Mouse (Mus musculus): Measurements from ENCODE around the gene Itpr1.

The Itpr1 gene

DNA sequence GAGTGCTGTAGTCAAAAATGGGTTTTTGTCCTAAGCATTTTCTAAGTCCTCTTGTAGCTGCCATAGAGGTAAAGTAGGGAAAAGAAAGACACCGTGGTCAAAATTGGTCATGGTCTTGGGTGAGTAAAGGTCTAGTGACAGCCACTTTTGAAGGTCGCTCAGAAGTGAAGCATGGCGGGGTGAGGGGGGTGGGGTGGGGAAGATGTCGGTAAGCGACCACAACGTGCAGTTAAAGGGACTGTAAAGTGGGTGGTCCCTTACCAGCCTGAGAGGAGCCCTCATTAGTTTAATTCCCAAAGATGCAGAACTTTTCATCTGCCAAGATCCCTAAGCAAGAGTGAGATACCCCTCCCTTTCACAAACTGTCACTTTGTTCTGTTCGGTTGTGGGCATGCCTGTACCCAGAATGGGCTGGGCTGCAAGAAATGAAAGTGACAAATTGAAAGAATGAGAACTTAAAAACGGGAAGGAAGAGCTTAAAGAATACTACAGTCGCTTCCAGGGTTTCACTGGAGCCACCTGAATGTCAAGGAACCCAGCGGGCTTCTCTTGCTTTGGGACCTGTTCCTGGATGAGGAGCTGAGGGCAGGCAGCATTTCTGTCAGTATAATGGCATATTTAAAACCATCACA, 1.5 kb downstream of the Itpr1 start:
- peak; percentile 89 for DNase-seq

DNA sequence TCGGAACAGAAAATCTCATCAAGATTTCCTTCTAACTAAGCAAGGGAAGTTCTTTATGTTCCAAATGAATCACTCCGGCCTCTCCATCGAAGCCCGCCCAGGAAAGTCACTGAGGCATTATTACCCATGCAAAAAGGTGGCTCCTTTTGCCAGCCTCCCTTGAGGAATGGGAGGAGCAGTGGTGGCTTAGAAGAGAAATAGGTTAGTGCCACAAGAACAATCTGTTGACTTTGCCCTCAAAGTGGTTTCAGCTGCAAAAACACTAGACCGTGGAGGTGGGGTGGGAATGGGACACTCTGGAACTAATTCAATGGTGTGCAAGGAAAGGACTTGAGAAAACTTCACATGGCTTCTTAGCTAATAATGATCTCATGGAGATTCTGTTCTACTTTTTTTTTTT, 3.2 kb downstream of the Itpr1 start:
- peak; percentile 82 for DNase-seq

DNA sequence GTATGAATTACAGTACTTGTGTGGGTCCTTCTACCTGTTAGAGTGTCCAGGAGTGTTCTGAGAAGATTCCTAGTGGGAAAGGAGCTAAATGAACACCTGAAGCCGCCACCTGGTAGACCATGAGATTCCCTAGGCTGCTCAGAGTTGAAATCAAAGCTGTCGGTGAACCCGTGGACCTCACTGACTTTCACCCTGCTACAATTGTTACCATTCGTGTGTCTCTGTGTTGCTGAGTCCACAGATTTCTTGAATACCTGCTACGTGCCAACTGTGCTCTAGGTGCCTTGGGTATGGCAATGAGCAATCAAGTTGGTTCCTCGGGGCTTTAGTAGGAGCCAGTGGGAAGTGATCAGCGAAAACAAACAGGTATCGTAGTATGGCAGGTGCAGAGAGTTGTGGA, 3.9 kb downstream of the Itpr1 start:
- DNase-seq, result peak; percentile 82

DNA sequence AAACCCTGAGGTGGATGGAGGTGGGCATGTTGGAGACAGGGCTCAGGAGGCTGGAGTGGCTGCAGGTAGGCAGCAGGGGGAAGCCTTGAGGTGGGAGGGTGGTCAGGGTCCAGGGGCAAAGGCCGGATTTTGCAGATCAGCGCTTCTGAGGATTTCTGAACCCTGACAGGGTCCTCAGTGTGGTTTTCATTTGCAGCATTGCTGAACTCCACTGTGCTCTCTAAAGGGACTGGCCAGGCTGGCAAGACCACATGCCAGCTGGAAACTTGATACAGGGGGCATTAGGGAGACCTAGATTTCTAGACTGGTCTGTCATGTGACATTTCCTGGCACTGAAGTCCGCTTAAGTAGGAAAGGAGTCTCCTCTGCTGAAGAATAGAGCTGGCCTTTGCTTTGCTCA, 5.1 kb downstream of the Itpr1 start:
- DNase-seq, result peak; percentile 93

DNA sequence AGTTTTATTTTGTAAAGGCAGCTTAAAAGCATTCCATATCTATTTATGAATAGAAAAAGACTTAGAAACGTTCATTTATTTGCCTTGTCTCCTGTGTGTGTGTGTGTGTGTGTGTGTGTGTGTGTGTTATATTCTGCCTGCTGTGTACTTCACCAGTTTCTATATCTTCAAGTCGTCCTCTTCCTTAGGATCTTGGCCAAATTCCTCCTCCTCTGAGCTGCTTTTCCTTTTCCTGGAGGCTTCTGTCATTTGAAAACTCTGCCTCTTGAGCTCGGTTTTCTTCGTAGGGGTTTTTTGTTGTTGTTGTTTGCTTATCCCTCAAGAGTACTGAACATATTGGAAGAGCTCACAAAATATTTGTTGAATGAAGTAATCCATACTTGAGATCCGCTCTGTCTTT, 9.5 kb downstream of the Itpr1 start:
- DNase-seq, result peak; percentile 55

DNA sequence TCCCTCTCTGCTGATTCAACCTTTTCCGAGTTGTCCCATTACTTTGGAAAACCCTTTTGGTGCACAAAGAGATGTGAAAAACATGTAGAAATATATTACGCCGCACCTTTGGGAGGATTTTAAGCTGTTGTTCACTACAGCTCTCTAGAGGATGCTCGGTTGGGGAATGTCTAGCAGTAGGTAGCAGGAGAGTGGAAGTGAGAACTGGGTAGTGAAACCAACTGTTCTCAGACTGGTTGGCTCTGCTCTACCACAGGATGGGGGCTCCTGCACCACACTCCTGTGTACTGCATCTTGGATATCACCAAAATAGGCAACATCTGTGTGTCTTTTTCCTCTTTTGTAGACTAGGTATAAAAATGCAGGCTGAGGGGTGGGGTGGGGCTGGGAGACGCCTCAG, 10.0 kb downstream of the Itpr1 start:
- peak; percentile 59 for DNase-seq

DNA sequence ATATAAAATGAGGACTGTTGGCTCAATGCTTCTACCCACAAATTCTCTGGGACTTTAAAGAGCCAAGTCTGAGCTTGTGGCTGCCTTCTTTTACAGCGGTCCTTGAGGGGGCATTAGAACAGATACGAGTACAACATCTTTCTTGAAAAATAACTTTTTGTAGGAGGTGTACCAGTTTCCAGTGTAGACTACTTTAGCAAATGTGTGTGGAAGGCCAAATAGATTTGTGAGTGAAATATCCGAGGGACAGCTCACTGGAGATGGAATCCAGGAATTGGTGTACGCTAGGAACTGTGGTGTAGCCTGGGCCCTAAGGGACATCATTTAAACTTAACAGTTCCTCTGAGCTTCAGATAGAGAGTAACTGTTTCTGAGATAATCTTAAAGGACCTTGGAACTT, 11.5 kb downstream of the Itpr1 start:
- DNase-seq, result peak; percentile 72

DNA sequence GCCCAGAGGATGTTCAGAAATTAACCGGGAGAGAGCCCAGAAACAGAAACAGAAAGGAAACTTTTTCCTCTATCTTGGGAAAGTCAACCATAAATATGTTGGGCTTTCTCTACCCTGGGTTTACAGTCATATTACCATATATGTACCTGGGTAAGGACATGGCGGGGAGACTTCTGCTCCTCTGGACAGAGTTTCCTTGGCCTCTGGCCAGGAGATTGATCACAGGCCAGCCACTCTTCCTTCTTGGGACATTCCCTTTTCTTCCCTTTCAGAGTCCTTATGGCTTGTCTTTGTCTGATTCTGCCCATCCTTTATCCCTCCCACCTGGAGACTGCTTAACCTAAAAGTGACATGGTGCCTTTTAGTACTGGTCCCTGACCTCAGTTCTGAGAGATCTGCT, 12.1 kb downstream of the Itpr1 start:
- DNase-seq, result peak; percentile 87

DNA sequence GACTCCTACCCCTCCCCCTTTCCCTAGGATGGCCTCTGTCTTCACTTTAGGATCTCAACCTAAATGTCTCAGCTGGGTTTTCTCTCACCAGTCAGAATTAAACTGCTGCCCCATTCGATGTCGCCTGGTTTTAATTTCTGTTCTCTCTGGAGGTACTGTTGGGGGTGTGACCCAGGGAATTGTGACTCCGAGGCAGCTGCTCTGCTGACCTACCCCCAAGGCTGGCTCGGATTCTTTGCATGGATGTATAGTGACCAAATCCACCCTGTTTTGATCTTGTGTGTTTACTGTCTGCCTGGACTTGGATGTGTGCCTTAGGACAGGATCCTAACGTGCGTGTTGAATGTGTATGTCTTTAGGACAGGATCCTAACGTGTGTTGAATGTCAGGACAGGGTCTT, 13.3 kb downstream of the Itpr1 start:
- peak; percentile 83 for DNase-seq

DNA sequence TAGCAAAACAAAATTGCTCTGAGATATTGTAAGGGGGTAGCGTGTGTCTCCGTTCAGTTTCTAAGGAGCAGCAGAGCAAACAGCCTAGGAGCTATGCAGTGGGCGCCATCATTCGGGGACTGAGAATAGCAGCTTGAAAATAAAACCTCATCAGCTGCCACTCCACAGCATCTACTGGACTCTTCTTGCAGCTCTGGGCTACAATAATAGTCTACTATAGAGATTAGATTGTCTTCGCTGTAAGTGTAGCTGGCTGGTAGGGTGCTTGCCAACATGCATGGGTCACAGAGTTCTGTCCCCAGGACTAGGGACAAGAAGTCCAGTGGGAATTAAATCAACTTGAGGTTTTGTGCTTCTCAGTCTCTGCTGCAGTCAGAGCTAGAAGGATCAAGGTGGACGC, 14.6 kb downstream of the Itpr1 start:
- DNase-seq, result peak; percentile 95

DNA sequence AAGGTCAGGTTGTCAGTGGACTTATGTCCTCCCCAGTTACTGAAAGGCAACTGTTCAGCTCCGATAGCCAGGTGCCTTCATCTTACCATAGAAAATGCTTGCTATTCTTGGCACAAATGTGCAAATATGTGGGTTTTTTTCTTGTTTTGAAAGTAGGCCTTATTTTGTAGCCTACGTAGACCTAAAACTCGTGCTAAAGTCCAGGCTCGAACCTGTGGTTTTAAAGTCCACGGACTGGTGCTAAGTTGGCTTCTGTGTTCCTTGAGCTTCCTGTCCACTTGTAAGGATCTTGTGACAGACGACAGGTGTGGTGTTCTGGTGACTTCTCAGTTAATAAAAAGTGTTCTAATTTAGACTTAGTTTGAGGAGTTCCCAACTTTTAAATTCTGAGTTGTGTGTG, 15.2 kb downstream of the Itpr1 start:
- peak; percentile 25 for DNase-seq

DNA sequence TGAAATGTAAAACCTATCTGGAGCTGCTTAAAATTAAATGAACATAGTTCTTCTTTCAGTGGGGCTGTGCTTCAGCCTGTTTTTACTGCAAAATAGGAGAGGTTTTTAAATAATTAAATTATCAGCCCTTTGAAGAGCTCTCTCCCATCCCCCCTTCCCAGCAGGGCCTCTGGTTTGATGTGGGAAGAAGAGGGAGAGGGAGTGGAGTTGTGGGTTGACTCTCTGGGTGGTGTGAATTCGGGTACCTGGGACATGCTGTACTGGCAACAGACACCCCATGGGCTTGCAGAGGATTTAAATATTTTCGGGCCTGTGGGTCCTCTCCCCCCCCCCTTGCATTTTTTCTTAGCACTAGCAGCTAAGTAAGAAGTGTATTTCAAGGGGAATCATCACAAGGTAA, 15.7 kb downstream of the Itpr1 start:
- peak; percentile 79 for DNase-seq

DNA sequence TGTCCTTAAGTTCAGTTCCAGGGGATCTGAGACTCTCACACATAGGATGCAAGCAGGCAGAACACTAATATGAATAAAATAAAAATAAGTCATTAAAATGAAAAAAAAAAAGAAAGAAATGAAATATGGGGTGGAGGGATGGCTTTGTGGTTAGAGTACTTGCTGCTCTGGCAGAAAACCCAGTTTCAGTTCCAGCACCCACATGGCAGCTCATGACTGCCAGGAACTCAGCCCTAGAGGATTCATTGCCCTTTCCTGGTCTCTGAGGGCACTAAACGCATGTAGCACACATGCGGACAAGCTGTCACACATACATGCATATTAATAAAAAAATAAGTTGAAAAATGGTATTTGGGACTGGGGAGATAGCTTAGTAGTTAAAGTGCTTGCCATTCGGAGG, 17.7 kb downstream of the Itpr1 start:
- DNase-seq, result no peak

DNA sequence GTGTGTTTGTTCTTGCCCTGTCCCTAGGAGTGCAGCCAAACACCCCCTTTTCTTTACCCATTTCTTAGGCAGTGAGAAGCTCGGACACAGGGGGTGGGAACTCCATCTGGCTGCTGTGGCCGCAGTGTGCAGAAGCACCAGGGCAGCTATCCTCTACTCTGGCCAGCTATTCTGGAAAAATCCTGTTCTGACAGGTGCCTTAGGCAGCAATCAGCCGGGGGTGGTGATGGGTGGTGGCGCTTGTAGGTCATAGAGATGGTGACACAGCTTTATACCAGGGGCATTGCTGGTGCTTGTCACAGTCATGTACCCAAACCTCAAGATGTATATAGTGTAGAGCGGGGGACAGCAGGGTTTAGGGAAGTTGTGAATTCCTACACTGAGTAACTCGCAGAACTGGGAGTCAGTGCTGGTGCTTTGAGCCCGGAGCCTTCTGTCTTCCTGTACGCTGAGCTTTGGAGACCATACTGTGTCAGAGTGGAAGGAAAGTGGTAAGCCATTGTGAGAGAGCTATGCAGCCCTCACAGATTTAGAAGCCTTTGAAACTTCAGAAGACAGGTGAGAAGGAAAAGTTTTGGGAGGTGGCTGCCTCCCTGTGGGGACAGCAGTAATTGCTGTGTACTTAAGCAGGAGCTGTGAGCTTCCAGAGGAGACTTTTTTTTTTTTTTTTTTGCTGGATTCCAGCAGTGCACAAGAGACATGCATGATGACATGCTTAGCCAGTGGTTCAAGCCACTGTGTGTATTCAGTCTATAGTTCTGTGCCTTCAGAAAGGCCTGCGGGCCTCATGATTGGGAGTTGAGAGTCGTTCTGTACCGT, 19.2 kb downstream of the Itpr1 start:
- no peak for DNase-seq

DNA sequence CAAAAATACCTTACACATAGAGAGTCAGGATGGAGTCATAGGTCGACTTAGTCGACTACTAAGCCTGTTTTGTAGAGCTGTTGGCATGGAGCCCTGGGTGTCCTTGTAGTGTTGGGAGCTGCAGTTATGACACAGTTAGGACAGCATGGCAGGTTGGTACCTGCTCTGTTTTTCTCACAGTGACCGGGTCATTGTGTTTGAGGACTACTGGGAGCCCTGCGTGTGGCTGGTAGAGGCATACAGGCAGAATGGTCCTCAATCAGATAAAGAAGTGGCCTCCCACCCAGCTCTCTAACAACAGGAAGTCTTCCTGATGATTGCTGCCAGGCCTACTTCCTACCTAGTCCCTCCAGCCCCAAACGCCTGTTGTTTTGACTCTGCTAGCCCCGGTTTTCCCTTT, 20.2 kb downstream of the Itpr1 start:
- peak; percentile 97 for DNase-seq

DNA sequence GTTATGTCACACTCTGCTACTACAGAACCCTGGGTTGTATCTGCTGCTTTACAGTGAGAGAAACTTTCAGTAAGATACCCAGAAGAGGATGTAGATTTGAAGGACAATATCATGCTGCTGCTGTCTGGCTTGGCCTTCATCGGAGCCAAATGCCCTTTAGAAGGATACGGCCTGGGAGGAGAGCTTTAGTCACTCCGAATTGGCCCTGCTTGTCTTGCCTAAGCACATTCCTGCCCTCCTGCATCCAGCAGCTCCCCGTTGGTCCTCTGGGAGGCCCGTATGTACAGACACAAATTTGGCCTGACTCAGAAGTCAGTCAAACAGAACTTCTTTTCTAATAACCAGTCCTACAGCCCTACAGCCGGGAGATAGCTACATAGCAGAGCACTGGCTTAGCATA, 21.6 kb downstream of the Itpr1 start:
- DNase-seq, result no peak

DNA sequence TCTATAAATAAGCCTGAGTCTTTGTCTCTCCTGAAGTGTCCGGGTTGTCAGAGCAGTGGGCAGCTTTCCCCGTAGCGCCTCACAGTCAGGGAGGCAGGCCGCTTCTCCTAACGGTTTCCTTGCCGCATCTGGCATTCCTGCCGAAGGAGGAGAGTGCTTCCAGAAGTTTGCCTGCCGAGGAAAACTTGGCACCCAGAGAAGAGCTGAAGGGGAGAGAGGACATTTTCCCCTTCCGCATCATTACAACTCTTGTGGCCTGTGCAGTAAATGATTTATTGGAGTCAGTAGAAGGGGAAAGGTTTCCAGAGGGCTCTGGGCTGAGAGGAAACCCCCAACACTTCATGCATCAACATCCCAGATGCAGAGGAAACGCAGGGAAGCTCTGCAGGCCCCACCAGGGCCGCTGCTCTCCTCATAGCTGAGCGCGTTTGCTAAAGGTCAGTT, 22.8 kb downstream of the Itpr1 start:
- DNase-seq, result peak; percentile 94

DNA sequence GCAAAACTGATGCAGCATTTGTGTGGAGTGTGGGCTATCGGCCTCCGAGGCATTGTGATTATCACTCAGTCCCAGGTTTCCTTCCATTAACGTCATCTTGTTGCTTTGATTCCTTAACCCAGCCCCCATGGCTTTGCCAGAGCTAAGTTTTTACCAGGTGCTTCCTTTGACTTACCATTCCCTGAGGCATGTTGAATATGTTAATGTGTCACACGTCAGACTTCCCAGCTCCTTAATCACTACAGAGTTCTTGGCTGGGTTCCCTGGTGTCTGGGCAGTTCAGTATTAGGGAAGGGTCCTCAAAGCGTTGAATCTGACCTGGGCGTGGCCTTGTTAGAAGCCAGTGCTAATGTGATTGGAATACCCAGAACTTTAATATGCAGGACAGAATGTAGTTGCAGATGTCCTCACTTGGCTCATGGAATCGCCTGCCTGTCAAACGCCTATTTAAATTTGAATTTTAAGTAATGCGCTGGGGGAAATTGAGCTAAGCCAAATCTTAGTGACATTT, 23.6 kb downstream of the Itpr1 start:
- DNase-seq, result peak; percentile 96

DNA sequence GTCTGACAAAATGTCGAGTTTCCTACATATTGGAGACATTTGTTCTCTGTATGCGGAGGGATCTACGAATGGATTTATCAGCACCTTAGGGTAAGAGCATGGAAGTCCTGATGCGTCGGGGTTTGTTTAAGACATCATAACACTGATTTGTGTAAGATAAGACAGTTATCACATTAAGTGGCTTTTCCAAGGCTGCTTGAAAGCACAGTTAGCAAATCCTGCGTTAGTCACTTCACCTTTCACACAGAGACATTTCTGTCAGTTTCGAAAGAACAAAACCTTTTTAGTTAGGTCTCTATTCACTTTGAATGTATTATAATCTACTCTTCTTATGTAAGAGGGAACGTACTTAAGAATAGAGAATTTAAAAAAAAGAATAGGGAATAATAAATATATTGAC, 24.1 kb downstream of the Itpr1 start:
- no peak for DNase-seq

DNA sequence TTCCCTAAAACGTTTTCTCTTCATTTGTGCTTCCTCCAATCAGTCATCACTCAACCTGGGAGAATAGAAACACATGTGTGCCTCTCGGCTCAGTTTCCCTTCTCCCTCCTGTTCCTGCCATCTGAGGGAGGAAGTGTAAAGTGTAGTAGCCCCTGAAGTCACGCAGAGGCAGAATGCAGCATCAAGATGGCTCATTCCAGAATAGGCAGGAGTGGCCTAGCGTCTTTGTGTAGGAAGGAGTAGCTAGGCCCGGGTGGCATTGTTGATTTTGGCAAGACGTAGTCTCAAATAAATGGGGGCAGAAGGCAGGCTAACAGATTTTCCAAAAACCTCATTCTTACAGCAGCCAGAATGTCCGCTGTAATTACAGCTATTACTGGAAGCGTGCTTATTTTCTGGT, 24.7 kb downstream of the Itpr1 start:
- no peak for DNase-seq

DNA sequence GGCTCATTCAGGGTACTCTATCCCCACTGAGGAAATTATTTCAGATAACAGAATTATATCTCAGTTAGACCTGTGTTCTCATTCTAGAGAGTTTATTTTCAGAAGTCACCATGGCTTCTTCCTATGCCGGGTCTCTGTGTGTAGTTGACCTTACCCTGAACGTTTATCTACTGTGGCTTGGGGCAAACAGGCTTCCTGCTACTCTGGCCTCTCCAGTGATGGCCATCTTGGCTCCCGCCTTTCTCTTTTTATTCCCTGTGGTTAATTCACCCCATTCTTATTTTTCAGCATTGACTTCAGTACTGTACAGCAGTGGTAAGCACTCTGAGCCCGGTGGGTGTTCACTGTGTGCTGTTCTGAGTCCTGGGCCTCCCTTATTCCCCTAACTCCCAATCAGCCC, 25.1 kb downstream of the Itpr1 start:
- DNase-seq, result no peak

DNA sequence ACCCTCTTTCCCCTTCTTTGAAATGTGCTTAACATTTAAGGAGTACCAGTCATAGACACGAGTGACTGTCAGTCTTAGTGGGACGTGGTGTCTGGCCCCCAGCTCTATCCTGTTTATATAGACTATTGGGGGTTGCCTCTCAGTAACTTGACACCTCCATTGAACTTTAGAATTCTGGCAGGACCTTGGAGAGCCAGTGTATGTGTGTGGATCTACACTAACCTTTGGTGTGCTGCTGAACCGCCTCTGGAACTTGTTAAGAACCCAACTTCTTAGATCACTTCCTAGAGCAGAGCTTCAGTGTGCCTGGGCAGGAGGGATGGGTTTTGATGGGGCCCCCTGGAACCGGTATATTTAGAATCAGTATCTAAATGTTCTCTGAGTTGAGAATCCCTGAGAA, 26.2 kb downstream of the Itpr1 start:
- DNase-seq, result no peak

DNA sequence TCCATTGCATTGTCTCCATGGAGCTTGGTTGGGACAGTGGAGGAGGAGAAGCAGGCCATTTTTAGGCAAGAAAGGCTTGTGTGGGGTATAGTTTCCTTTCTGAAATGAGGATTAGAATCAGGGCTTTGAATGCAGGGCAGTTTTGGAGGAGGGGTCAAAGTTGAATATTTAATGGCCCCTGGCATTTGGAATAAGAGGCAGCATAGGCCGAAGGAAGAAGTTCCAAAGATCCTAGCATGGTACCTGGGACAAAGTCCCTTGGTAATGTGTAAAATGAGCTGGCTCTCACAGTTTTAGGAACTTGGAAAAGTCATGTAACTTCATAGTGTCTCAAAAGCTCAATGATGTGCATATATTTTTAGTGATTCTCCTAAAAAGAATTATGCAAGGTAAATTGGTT, 27.1 kb downstream of the Itpr1 start:
- DNase-seq, result no peak

DNA sequence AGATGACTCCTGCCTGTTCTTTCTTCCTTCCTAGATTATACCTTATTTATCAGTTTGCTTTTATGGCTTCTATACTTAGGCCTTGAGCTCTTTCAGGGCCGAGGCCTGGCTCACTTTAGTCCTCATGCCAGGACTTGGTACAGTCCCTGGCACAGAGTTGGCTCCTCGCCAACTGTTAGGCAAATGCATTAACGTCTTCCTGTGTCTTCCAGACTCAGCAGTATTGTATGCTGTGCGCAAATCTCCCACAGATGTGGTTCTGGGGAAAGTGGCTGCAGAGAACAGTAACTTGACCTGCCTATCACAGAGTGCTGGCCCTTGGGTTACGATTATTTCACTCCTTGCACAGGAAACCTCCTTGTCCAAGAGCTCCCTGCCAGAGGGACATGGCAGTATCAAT, 27.9 kb downstream of the Itpr1 start:
- no peak for DNase-seq

DNA sequence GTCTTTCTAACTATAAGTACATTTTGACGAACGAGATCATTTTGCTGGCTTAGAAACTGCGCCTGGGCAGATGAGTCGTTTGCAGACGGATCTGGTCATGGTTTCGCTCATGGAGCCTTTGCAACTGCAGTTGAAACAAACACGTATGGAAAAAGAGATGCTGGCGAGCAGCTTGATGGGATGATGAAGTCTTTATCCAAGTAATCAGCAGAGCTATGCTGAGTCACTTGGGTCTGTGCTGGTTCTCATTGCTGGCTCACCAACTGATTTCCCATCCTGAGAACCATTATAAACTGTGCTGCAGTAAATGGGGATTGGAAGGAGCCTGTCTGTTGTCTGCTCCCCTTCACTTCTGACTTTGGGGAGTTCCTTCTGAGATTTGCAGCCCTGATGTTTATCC, 31.7 kb downstream of the Itpr1 start:
- DNase-seq, result no peak
